Mouse (Mus musculus) kidney, postnatal 0 days (tissue): Measurements from ENCODE around the gene Clca3a1. TPM values are rescaled to one million over a fixed set of nuclear protein-coding genes. Genes with fewer than 3 reads are reported as not detected.
A peak's percentile ranks its signal among the peaks of the same experiment; 100 is the strongest.
"Not testable (repeated sequence)": the region's sequence is repeated elsewhere in the genome, so short reads cannot be mapped to it uniquely, and the experiment has no call there.

ENCODE experiments used
- ATAC-seq: fragments of 200-750 bp; cut with Nextera tagmentation; replicated peaks from 2 replicates; pipeline ENCODE4 v1.8.0; 2017; ENCODE audit warnings: low read depth, moderate number of reproducible peaks, moderate TSS enrichment, moderate library complexity; ENCODE audit not compliant: low FRiP score
- DNase-seq: peaks from one replicate; pipeline ENCODE4 v3.0.0-alpha.2; 2016; ENCODE audit warnings: low spot score
- H3K27ac ChIP-seq: fragments of 300-500 bp; sonication (generic); 2 replicates; pipeline ENCODE4 v1.5.1; 2014; ENCODE audit warnings: mild to moderate bottlenecking
- H3K27me3 ChIP-seq: fragments of 300-500 bp; sonication (generic); 2 replicates; pipeline ENCODE4 v1.6.1; 2014; ENCODE audit warnings: low read length, mixed read lengths; ENCODE audit not compliant: insufficient read depth
- H3K36me3 ChIP-seq: fragments of 300-500 bp; sonication (generic); 2 replicates; pipeline ENCODE4 v1.6.1; 2014; ENCODE audit warnings: low read length, mixed read lengths; ENCODE audit not compliant: insufficient read depth
- H3K4me1 ChIP-seq: fragments of 300-500 bp; sonication (generic); replicated peaks from 2 replicates; pipeline ENCODE4 v1.6.1; 2014; ENCODE audit warnings: antibody characterized with exemption, low read length, mixed read lengths; ENCODE audit not compliant: insufficient read depth
- H3K4me2 ChIP-seq: fragments of 300-500 bp; sonication (generic); 2 replicates; pipeline ENCODE4 v1.6.1; 2014; ENCODE audit warnings: mild to moderate bottlenecking, low read length, moderate library complexity, mixed read lengths
- H3K4me3 ChIP-seq: fragments of 300-500 bp; sonication (generic); replicated peaks from 2 replicates; pipeline ENCODE4 v1.5.1; 2014; ENCODE audit warnings: low read depth, low read length
- H3K9ac ChIP-seq: fragments of 300-500 bp; sonication (generic); 2 replicates; pipeline ENCODE4 v1.6.1; 2014; ENCODE audit warnings: low read depth, low read length
- H3K9me3 ChIP-seq: fragments of 300-500 bp; sonication (generic); replicated peaks from 2 replicates; pipeline ENCODE4 v1.6.1; 2016; ENCODE audit warnings: low read length, inconsistent platforms, mixed read lengths
- CTCF ChIP-seq: IDR thresholded peaks from 2 replicates; pipeline ENCODE4 v1.5.1; 2016; ENCODE audit warnings: antibody characterized with exemption, low read depth, mild to moderate bottlenecking, moderate library complexity
- WGBS: fragments of 180-500 bp; shearing (Covaris S2); extraction: QIAGEN DNeasy Blood & Tissue Kit; methylation state at CpG from one replicate; pipeline ENCODE4 v1.1.7; 2014; 5-methylcytosine and 5-hydroxymethylcytosine counted together
- polyA plus RNA-seq: library from polyadenylated mRNA; unstranded; fragments of >200 nt; fragmentation: Nextera tagmentation; extraction: Ambion mirVana; gene quantifications from 2 replicates; pipeline ENCODE4 v1.2.1, GENCODE M21; 2015

The Clca3a1 gene
- polyA plus RNA-seq: 16.1 and 20.4 TPM in 2 replicates

- 35% methylated on average over 10 of the region's 11 CpGs for WGBS
These were observed at the start of gene Clca3a1 for GRCm38 (mm10) chr3:144760592-144761309. Gene Clca3a1, minus strand, starts transcription at chr3:144760977.

GRCm38 (mm10) chr3:144808153-144808925 is 47.6 kb upstream of the Clca3a1 start:
- not testable (repeated sequence) for H3K4me1 ChIP-seq, H3K27ac ChIP-seq, H3K4me3 ChIP-seq, H3K9me3 ChIP-seq, H3K4me2 ChIP-seq, H3K36me3 ChIP-seq, DNase-seq, ATAC-seq, H3K9ac ChIP-seq, H3K27me3 ChIP-seq
- WGBS: 58% methylated on average over 13 of the region's 17 CpGs

More at GRCm38 (mm10) chr3:144760592-144761309, at the start of gene Clca3a1:
- H3K4me1 ChIP-seq: no peaks in the 10 kb centered on the region; the same call in 1 of the 2 replicates
- no peak for TF ChIP-seq CTCF
- peak within 1 kb of the TSS; percentile 71 for H3K27ac ChIP-seq
- no peak within 1 kb of the TSS for H3K9ac ChIP-seq
- no peaks in the 10 kb centered on the region for H3K9me3 ChIP-seq
- H3K4me3 ChIP-seq: 0 out of 2 replicates have a peak within 1 kb of the TSS, but pooled peaks have one; percentile 7
- peak within 1 kb of the TSS; percentile 37 for H3K4me2 ChIP-seq
- no peaks in the 10 kb centered on the region for H3K27me3 ChIP-seq
- no peaks in the 10 kb centered on the region for H3K36me3 ChIP-seq
- peak; percentile 59; the same call in 1 of the 2 replicates for ATAC-seq
- peak; percentile 84 for DNase-seq

GRCm38 (mm10) chr3:144806626-144807025 is 45.8 kb upstream of the Clca3a1 start:
- 68% methylated on average over 2 of the region's 2 CpGs for WGBS
- not testable (repeated sequence) for H3K4me2 ChIP-seq, H3K27me3 ChIP-seq, ATAC-seq, H3K4me1 ChIP-seq, H3K9ac ChIP-seq, DNase-seq, H3K9me3 ChIP-seq, H3K4me3 ChIP-seq, H3K36me3 ChIP-seq, H3K27ac ChIP-seq

GRCm38 (mm10) chr3:144801861-144802260 is 41.1 kb upstream of the Clca3a1 start:
- Histone ChIP-seq H3K27me3 (no peaks in the 10 kb centered on the region), H3K27ac (no peak overlapping the region), H3K36me3 (no peaks in the 10 kb centered on the region), H3K9me3 (no peaks in the 10 kb centered on the region), H3K4me3 (no peak overlapping the region), H3K9ac (no peak overlapping the region), H3K4me1 (no peaks in the 10 kb centered on the region), H3K4me2 (no peak overlapping the region)
- ATAC-seq: no peak
- TF ChIP-seq CTCF: peak; percentile 63
- DNase-seq: peak; percentile 31
- WGBS: 34% methylated on average over 8 of the region's 8 CpGs

GRCm38 (mm10) chr3:144785181-144786148 is 24.7 kb upstream of the Clca3a1 start:
- no peaks in the 10 kb centered on the region for H3K36me3 ChIP-seq
- DNase-seq (no peak), ATAC-seq (no peak)
- H3K4me3 ChIP-seq: no peak overlapping the region
- 86% methylated on average over 11 of the region's 11 CpGs for WGBS
- H3K9me3 ChIP-seq: no peaks in the 10 kb centered on the region
- no peak for TF ChIP-seq CTCF
- no peak overlapping the region for H3K27ac ChIP-seq
- no peaks in the 10 kb centered on the region for H3K27me3 ChIP-seq
- H3K4me1 ChIP-seq: no peaks in the 10 kb centered on the region
- H3K9ac ChIP-seq: no peak overlapping the region
- H3K4me2 ChIP-seq: no peak overlapping the region

- Histone ChIP-seq H3K4me3 (no peak overlapping the region), H3K4me1 (no peaks in the 10 kb centered on the region; the same call in 1 of the 2 replicates), H3K27ac (no peak overlapping the region), H3K36me3 (no peaks in the 10 kb centered on the region), H3K9me3 (no peaks in the 10 kb centered on the region), H3K4me2 (no peak overlapping the region), H3K9ac (no peak overlapping the region), H3K27me3 (no peaks in the 10 kb centered on the region)
- TF ChIP-seq CTCF: no peak
- ATAC-seq (no peak), DNase-seq (no peak)
- WGBS: 88% methylated on average over 4 of the region's 4 CpGs
These were observed 4.4 kb upstream of the Clca3a1 start for GRCm38 (mm10) chr3:144765161-144765560.
